Mouse (Mus musculus): ENCODE data around the gene Pgap3.

DNA sequence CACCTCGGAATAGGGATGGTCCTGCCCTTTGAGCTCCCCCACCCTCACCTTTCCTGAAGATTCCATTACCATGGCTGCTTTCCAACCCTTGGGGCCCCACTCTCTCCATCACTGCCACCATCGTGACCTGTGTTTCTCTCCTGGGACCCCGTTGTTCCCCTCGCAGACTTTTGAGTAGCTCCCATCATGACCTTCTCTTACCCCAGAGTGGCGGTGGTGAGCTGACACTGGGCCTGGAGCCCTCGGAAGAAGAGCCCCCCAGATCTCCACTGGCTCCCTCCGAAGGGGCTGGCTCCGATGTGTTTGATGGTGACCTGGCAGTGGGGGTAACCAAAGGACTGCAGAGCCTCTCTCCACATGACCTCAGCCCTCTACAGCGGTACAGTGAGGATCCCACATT lies 35.4 kb upstream of the Pgap3 start:
- TF ChIP-seq CTCF (IDR thresholded peaks at IDR 0.05; ENCODE audit: borderline replicate concordance, insufficient read depth, low read depth, low read length) (no peak), POLR2A (IDR thresholded peaks at IDR 0.05; ENCODE audit: borderline replicate concordance, insufficient read depth, low read length) (no peak)
